ENCODE assay signal across 13 mouse cellular contexts in genomic region chr5:113813608-113814007, GRCm38 (mm10). TPM values are rescaled to one million over a fixed set of nuclear protein-coding genes. Genes with fewer than 3 reads are reported as not detected.
DNase-seq lines count a peak whose midpoint lies in the region; ATAC-seq and TF ChIP-seq lines count a peak whose summit lies in the region.
"Had no signal": no experiment of that assay in that cellular context is flagged by ENCODE, and none has a peak within 500 bp of the region (broad histone marks: within the 10 kb centered on the region; RNA-seq: fewer than 3 reads in every experiment).

No protein-coding gene starts in this region.

- DNase-seq in kidney, adult 2 months, result no peak
- DNase-seq in thymus, postnatal 4 days, result peak; percentile 64
- DNase-seq in thymus, postnatal 14 days, result no peak
- no peak for DNase-seq in hindbrain, embryonic 14.5 days (ENCODE audit: low spot score)
- DNase-seq in thymus, adult 2 months, result no peak
- DNase-seq: cerebellum, adult 11 months; heart, postnatal 10 days; midbrain, embryonic 14.5 days had no signal

- H3K4me2 ChIP-seq in kidney, embryonic 14.5 days (replicated peaks; ENCODE audit: low read depth, low read length), result no peak overlapping the region
- no peak overlapping the region for H3K4me2 ChIP-seq in hindbrain, embryonic 14.5 days (replicated peaks)
- no peak overlapping the region for H3K4me2 ChIP-seq in neural tube, embryonic 15.5 days
- H3K4me2 ChIP-seq: embryonic facial prominence, embryonic 15.5 days; limb, embryonic 15.5 days had no signal

- H3K4me3 ChIP-seq in kidney, adult 2 months (ENCODE audit: insufficient read depth, low read depth, low read length), result no peak overlapping the region
- no peak overlapping the region for H3K4me3 ChIP-seq in kidney, embryonic 14.5 days (ENCODE audit: low read length)
- H3K4me3 ChIP-seq in embryonic fibroblast, embryonic 13.5 days (ENCODE audit: insufficient read depth, low read length), result no peak overlapping the region
- H3K4me3 ChIP-seq in hindbrain, embryonic 14.5 days (replicated peaks; ENCODE audit: low read length), result no peak overlapping the region
- H3K4me3 ChIP-seq in neural tube, embryonic 15.5 days (replicated peaks), result no peak overlapping the region
- H3K4me3 ChIP-seq in thymus, adult 2 months (ENCODE audit: control insufficient read depth, insufficient read depth, low read length), result no peak overlapping the region
- H3K4me3 ChIP-seq: embryonic facial prominence, embryonic 15.5 days; limb, embryonic 15.5 days had no signal

- peak; percentile 49 for TF ChIP-seq CTCF in kidney, adult 2 months (conservative IDR thresholded peaks at IDR 0.05; ENCODE audit: insufficient read depth, insufficient read length, low read depth, low read length)
- TF ChIP-seq CTCF in embryonic fibroblast, embryonic 13.5 days (IDR thresholded peaks at IDR 0.05; ENCODE audit: borderline replicate concordance, insufficient read depth, low read length), result peak; percentile 29; the same call in 1 of the 2 replicates
- no peak for TF ChIP-seq CTCF in thymus, adult 2 months (IDR thresholded peaks at IDR 0.05; ENCODE audit: borderline replicate concordance, control insufficient read depth, extremely low read depth, insufficient read depth, low read length, poor library complexity)

- no peak overlapping the region for H3K9ac ChIP-seq in kidney, embryonic 14.5 days (ENCODE audit: low read depth, low read length)
- H3K9ac ChIP-seq in hindbrain, embryonic 14.5 days, result no peak overlapping the region
- no peak overlapping the region for H3K9ac ChIP-seq in neural tube, embryonic 15.5 days (replicated peaks)
- H3K9ac ChIP-seq: embryonic facial prominence, embryonic 15.5 days; limb, embryonic 15.5 days had no signal

- H3K9me3 ChIP-seq in kidney, embryonic 14.5 days (ENCODE audit: control insufficient read depth, low read length), result peaks cover 4% of the 10 kb centered on the region; the same call in 1 of the 2 replicates
- H3K9me3 ChIP-seq in hindbrain, embryonic 14.5 days (ENCODE audit: control insufficient read depth, low read length), result peaks cover 9% of the 10 kb centered on the region; the same call in 1 of the 2 replicates
- H3K9me3 ChIP-seq in neural tube, embryonic 15.5 days (replicated peaks), result no peaks in the 10 kb centered on the region
- H3K9me3 ChIP-seq: embryonic facial prominence, embryonic 15.5 days had no signal

- 27% methylated on average over 9 of the region's 9 CpGs for WGBS in kidney, adult 2 months
- 15% methylated on average over 9 of the region's 9 CpGs for WGBS in kidney, embryonic 14.5 days
- whole genome bisulfite sequencing in hindbrain, embryonic 14.5 days, result 22% methylated on average over 9 of the region's 9 CpGs
- WGBS in neural tube, embryonic 15.5 days, result 25% methylated on average over 9 of the region's 9 CpGs
- WGBS in thymus, adult 2 months, result 42% methylated on average over 9 of the region's 9 CpGs

- no peak overlapping the region for H3K27ac ChIP-seq in kidney, adult 2 months (ENCODE audit: insufficient read depth, low read depth, low read length)
- H3K27ac ChIP-seq in kidney, embryonic 14.5 days (ENCODE audit: low read depth, low read length), result no peak overlapping the region
- no peak overlapping the region for H3K27ac ChIP-seq in embryonic fibroblast, embryonic 13.5 days (ENCODE audit: insufficient read depth, low read length)
- no peak overlapping the region for H3K27ac ChIP-seq in hindbrain, embryonic 14.5 days
- H3K27ac ChIP-seq in neural tube, embryonic 15.5 days (replicated peaks), result no peak overlapping the region
- no peak overlapping the region for H3K27ac ChIP-seq in thymus, adult 2 months (ENCODE audit: control insufficient read depth, insufficient read depth, low read length)
- H3K27ac ChIP-seq: embryonic facial prominence, embryonic 15.5 days; limb, embryonic 15.5 days had no signal

- no peak for TF ChIP-seq POLR2A in kidney, adult 2 months (IDR thresholded peaks at IDR 0.05; ENCODE audit: low read depth, low read length)
- no peak for TF ChIP-seq POLR2A in embryonic fibroblast, embryonic 13.5 days (IDR thresholded peaks at IDR 0.05; ENCODE audit: low read depth, low read length)
- TF ChIP-seq POLR2A in thymus, adult 2 months (IDR thresholded peaks at IDR 0.05; ENCODE audit: control insufficient read depth, extremely low read depth, insufficient read depth, low read length, poor library complexity), result no peak

- H3K27me3 ChIP-seq in kidney, adult 2 months (replicated peaks; ENCODE audit: control insufficient read depth, insufficient read depth, low read length), result no peaks in the 10 kb centered on the region
- H3K27me3 ChIP-seq in kidney, embryonic 14.5 days (ENCODE audit: control insufficient read depth, insufficient read depth, low read length), result no peaks in the 10 kb centered on the region
- no peaks in the 10 kb centered on the region for H3K27me3 ChIP-seq in hindbrain, embryonic 14.5 days (ENCODE audit: control insufficient read depth, insufficient read depth, low read length)
- no peaks in the 10 kb centered on the region for H3K27me3 ChIP-seq in neural tube, embryonic 15.5 days (replicated peaks)
- no peaks in the 10 kb centered on the region; the same call in 1 of the 2 replicates for H3K27me3 ChIP-seq in thymus, adult 2 months (ENCODE audit: control insufficient read depth, insufficient read depth, low read length)
- H3K27me3 ChIP-seq: embryonic facial prominence, embryonic 15.5 days; limb, embryonic 15.5 days had no signal

- no peaks in the 10 kb centered on the region for H3K36me3 ChIP-seq in kidney, adult 2 months (ENCODE audit: control insufficient read depth, insufficient read depth, low read length)
- H3K36me3 ChIP-seq in kidney, embryonic 14.5 days (ENCODE audit: control insufficient read depth, insufficient read depth, low read length), result no peaks in the 10 kb centered on the region
- H3K36me3 ChIP-seq in hindbrain, embryonic 14.5 days (replicated peaks; ENCODE audit: control insufficient read depth, insufficient read depth), result no peaks in the 10 kb centered on the region
- no peaks in the 10 kb centered on the region for H3K36me3 ChIP-seq in neural tube, embryonic 15.5 days
- peaks cover 8% of the 10 kb centered on the region for H3K36me3 ChIP-seq in thymus, adult 2 months (ENCODE audit: control insufficient read depth, insufficient read depth, low read length)
- H3K36me3 ChIP-seq: embryonic facial prominence, embryonic 15.5 days; limb, embryonic 15.5 days had no signal

- no peaks in the 10 kb centered on the region for H3K4me1 ChIP-seq in kidney, adult 2 months (ENCODE audit: control insufficient read depth, insufficient read depth, low read length)
- H3K4me1 ChIP-seq in kidney, embryonic 14.5 days (ENCODE audit: control insufficient read depth, insufficient read depth, low read length), result 0 out of 2 replicates have a peak, but pooled peaks cover 3% of the 10 kb centered on the region
- H3K4me1 ChIP-seq in embryonic fibroblast, embryonic 13.5 days (ENCODE audit: control insufficient read depth, insufficient read depth, low read length), result no peaks in the 10 kb centered on the region
- no peaks in the 10 kb centered on the region for H3K4me1 ChIP-seq in hindbrain, embryonic 14.5 days (replicated peaks; ENCODE audit: control insufficient read depth, insufficient read depth, low read length)
- peaks cover 3% of the 10 kb centered on the region; the same call in 1 of the 2 replicates for H3K4me1 ChIP-seq in neural tube, embryonic 15.5 days
- peaks cover 15% of the 10 kb centered on the region for H3K4me1 ChIP-seq in thymus, adult 2 months (replicated peaks; ENCODE audit: control insufficient read depth, insufficient read depth, low read length)

- no peak for ATAC-seq in kidney, embryonic 14.5 days (ENCODE audit: low FRiP score, low TSS enrichment)
- ATAC-seq in hindbrain, embryonic 14.5 days (ENCODE audit: low FRiP score), result no peak
- no peak for ATAC-seq in neural tube, embryonic 15.5 days (ENCODE audit: low FRiP score)

RNA-seq across cellular contexts. Expression of gene Tmem119, which starts 13.3 kb away (rescaled TPM):
- polyA plus RNA-seq in kidney, adult 2 months (2012; rRNA removed), result 14.8 and 19.0 TPM in 2 replicates
- polyA plus RNA-seq in kidney, embryonic 14.5 days (2014; fragmentation: Nextera tagmentation; extraction: Ambion mirVana), result 17.6 and 24.8 TPM in 2 replicates
- 66.6 and 92.8 TPM in 2 replicates for polyA plus RNA-seq in embryonic fibroblast, embryonic 13.5 days (2011; ENCODE audit: insufficient read length, low read depth, missing spikeins)
- polyA plus RNA-seq in hindbrain, embryonic 14.5 days (2014; fragmentation: Nextera tagmentation; extraction: Ambion mirVana), result 4.8 and 5.0 TPM in 2 replicates
- polyA plus RNA-seq in neural tube, embryonic 15.5 days (2015; fragmentation: Nextera tagmentation; extraction: Ambion mirVana), result 12.1 and 23.1 TPM in 2 replicates
- polyA plus RNA-seq in thymus, adult 2 months (2012; rRNA removed), result 8.8 and 11.7 TPM in 2 replicates

RNA-seq across cellular contexts. Expression of gene Selplg, which starts 18.8 kb away (rescaled TPM):
- 9.6 and 20.5 TPM in 2 replicates for polyA plus RNA-seq in kidney, adult 2 months (2012; rRNA removed)
- 1.2 and 1.4 TPM in 2 replicates for polyA plus RNA-seq in kidney, embryonic 14.5 days (2014; fragmentation: Nextera tagmentation; extraction: Ambion mirVana)
- 0.74 TPM in 1 of 2 replicates, not detected in the other for polyA plus RNA-seq in embryonic fibroblast, embryonic 13.5 days (2011; ENCODE audit: insufficient read length, low read depth, missing spikeins)
- polyA plus RNA-seq in hindbrain, embryonic 14.5 days (2014; fragmentation: Nextera tagmentation; extraction: Ambion mirVana), result 1.6 and 2.4 TPM in 2 replicates
- 2.3 and 27.7 TPM in 2 replicates for polyA plus RNA-seq in neural tube, embryonic 15.5 days (2015; fragmentation: Nextera tagmentation; extraction: Ambion mirVana)
- polyA plus RNA-seq in thymus, adult 2 months (2012; rRNA removed), result 755 and 783 TPM in 2 replicates

RNA-seq across cellular contexts. Expression of gene Iscu, which starts 41.1 kb away (rescaled TPM):
- polyA plus RNA-seq in kidney, adult 2 months (2012; rRNA removed), result 355 and 370 TPM in 2 replicates
- polyA plus RNA-seq in kidney, embryonic 14.5 days (2014; fragmentation: Nextera tagmentation; extraction: Ambion mirVana), result 106 and 129 TPM in 2 replicates
- polyA plus RNA-seq in embryonic fibroblast, embryonic 13.5 days (2011; ENCODE audit: insufficient read length, low read depth, missing spikeins), result 71.8 and 85.3 TPM in 2 replicates
- 81.5 and 92.4 TPM in 2 replicates for polyA plus RNA-seq in hindbrain, embryonic 14.5 days (2014; fragmentation: Nextera tagmentation; extraction: Ambion mirVana)
- 88.6 and 90.9 TPM in 2 replicates for polyA plus RNA-seq in neural tube, embryonic 15.5 days (2015; fragmentation: Nextera tagmentation; extraction: Ambion mirVana)
- polyA plus RNA-seq in thymus, adult 2 months (2012; rRNA removed), result 80.6 and 93.7 TPM in 2 replicates

RNA-seq across cellular contexts. Expression of gene Sart3, which starts 41.3 kb away (rescaled TPM):
- 13.4 TPM in 2 replicates for polyA plus RNA-seq in kidney, adult 2 months (2012; rRNA removed)
- polyA plus RNA-seq in kidney, embryonic 14.5 days (2014; fragmentation: Nextera tagmentation; extraction: Ambion mirVana), result 30.0 and 53.0 TPM in 2 replicates
- polyA plus RNA-seq in embryonic fibroblast, embryonic 13.5 days (2011; ENCODE audit: insufficient read length, low read depth, missing spikeins), result 20.8 and 21.1 TPM in 2 replicates
- polyA plus RNA-seq in hindbrain, embryonic 14.5 days (2014; fragmentation: Nextera tagmentation; extraction: Ambion mirVana), result 33.0 and 37.1 TPM in 2 replicates
- 40.7 and 42.3 TPM in 2 replicates for polyA plus RNA-seq in neural tube, embryonic 15.5 days (2015; fragmentation: Nextera tagmentation; extraction: Ambion mirVana)
- polyA plus RNA-seq in thymus, adult 2 months (2012; rRNA removed), result 47.5 and 53.1 TPM in 2 replicates

Comparison
In these comparisons a context has a peak if more than half of its experiments do, and no peak if none do; other contexts are left out.
1. RNA of gene Selplg, which starts 18.8 kb away (polyA plus RNA-seq): 755 to 783 TPM in thymus, adult 2 months; 9.6 to 20.5 TPM in kidney, adult 2 months, 2.3 to 27.7 TPM in neural tube, embryonic 15.5 days, 1.6 to 2.4 TPM in hindbrain, embryonic 14.5 days, 1.2 to 1.4 TPM in kidney, embryonic 14.5 days and 0.74 TPM in embryonic fibroblast, embryonic 13.5 days; every median in the first group is over 10 times any median in the second.